Mouse (Mus musculus) hindbrain, embryonic 16.5 days (tissue): ENCODE results near the gene Ccdc155. TPM values are rescaled to one million over a fixed set of nuclear protein-coding genes. Genes with fewer than 3 reads are reported as not detected.
A peak's percentile ranks its signal among the peaks of the same experiment; 100 is the strongest.

ENCODE experiments used
- ATAC-seq: fragments of 200-750 bp; cut with Nextera tagmentation; 2 replicates; pipeline ENCODE4 v1.8.0; 2017; ENCODE audit warnings: moderate TSS enrichment, moderate library complexity
- H3K27ac ChIP-seq: fragments of 300-500 bp; sonication (generic); 2 replicates; pipeline ENCODE4 v1.5.1; 2014; ENCODE audit warnings: low read depth, mild to moderate bottlenecking, control low read depth, low read length, moderate library complexity
- H3K27me3 ChIP-seq: fragments of 300-500 bp; sonication (generic); replicated peaks from 2 replicates; pipeline ENCODE4 v1.6.1; 2014; ENCODE audit warnings: low read length; ENCODE audit not compliant: control insufficient read depth, insufficient read depth
- H3K36me3 ChIP-seq: fragments of 300-500 bp; sonication (generic); 2 replicates; pipeline ENCODE4 v1.6.1; 2014; ENCODE audit warnings: mild to moderate bottlenecking, low read length, moderate library complexity, mixed read lengths; ENCODE audit not compliant: control insufficient read depth, insufficient read depth
- H3K4me1 ChIP-seq: fragments of 300-500 bp; sonication (generic); 2 replicates; pipeline ENCODE4 v1.6.1; 2014; ENCODE audit warnings: low read depth, low read length; ENCODE audit not compliant: control insufficient read depth, insufficient read depth
- H3K4me2 ChIP-seq: fragments of 300-500 bp; sonication (generic); 2 replicates; pipeline ENCODE4 v1.6.1; 2014; ENCODE audit warnings: mild to moderate bottlenecking, low read length, control low read depth, moderate library complexity
- H3K4me3 ChIP-seq: fragments of 300-500 bp; sonication (generic); 2 replicates; pipeline ENCODE4 v1.5.1; 2014; ENCODE audit warnings: mild to moderate bottlenecking, low read length, control low read depth, moderate library complexity
- H3K9ac ChIP-seq: fragments of 300-500 bp; sonication (generic); 2 replicates; pipeline ENCODE4 v1.6.1; 2014; ENCODE audit warnings: low read depth, mild to moderate bottlenecking, control low read depth, low read length, moderate library complexity
- H3K9me3 ChIP-seq: fragments of 300-500 bp; sonication (generic); 2 replicates; pipeline ENCODE4 v1.6.1; 2014; ENCODE audit warnings: mild to moderate bottlenecking, low read length, moderate library complexity; ENCODE audit not compliant: control insufficient read depth
- WGBS: fragments of 180-500 bp; shearing (Covaris S2); extraction: QIAGEN DNeasy Blood & Tissue Kit; methylation state at CpG from one replicate; pipeline ENCODE4 v1.1.7; 2014; 5-methylcytosine and 5-hydroxymethylcytosine counted together
- polyA plus RNA-seq: library from polyadenylated mRNA; unstranded; fragments of >200 nt; fragmentation: Nextera tagmentation; extraction: Ambion mirVana; gene quantifications from 2 replicates; pipeline ENCODE4 v1.2.1, GENCODE M21; 2015

Gene Ccdc155
- polyA plus RNA-seq, 1 experiment from 2014 or later = 0.54 TPM

- H3K4me2 ChIP-seq = no peak overlapping the region
- H3K36me3 ChIP-seq = no peaks in the 10 kb centered on the region; the same call in 1 of the 2 replicates
- peaks cover 3% of the 10 kb centered on the region; the same call in 1 of the 2 replicates for H3K4me1 ChIP-seq
These were observed 24.4 kb upstream of the Ccdc155 start for GRCm38 (mm10) chr7:45229046-45229445.

GRCm38 (mm10) chr7:45228548-45228947 lies 23.9 kb upstream of the Ccdc155 start:
- Histone ChIP-seq H3K27ac (no peak overlapping the region), H3K9me3 (no peaks in the 10 kb centered on the region), H3K4me2 (no peak overlapping the region), H3K4me3 (no peak overlapping the region), H3K4me1 (no peaks in the 10 kb centered on the region; the same call in 1 of the 2 replicates), H3K36me3 (peaks cover under 1% of the 10 kb centered on the region; the same call in 1 of the 2 replicates), H3K9ac (no peak overlapping the region), H3K27me3 (no peaks in the 10 kb centered on the region)
- WGBS = 91% methylated on average over 18 of the region's 18 CpGs
- no peak for ATAC-seq

More at GRCm38 (mm10) chr7:45229046-45229445, 24.4 kb upstream of the Ccdc155 start:
- no peak for ATAC-seq
- H3K4me3 ChIP-seq = no peak overlapping the region
- no peaks in the 10 kb centered on the region for H3K27me3 ChIP-seq
- no peaks in the 10 kb centered on the region for H3K9me3 ChIP-seq
- no peak overlapping the region for H3K9ac ChIP-seq
- H3K27ac ChIP-seq = no peak overlapping the region
- 95% methylated on average over 8 of the region's 8 CpGs for WGBS

GRCm38 (mm10) chr7:45226421-45226820 lies 21.7 kb upstream of the Ccdc155 start:
- ATAC-seq = no peak
- no peak overlapping the region for H3K4me2 ChIP-seq
- no peak overlapping the region for H3K27ac ChIP-seq
- no peaks in the 10 kb centered on the region for H3K27me3 ChIP-seq
- H3K9ac ChIP-seq = no peak overlapping the region
- H3K9me3 ChIP-seq = no peaks in the 10 kb centered on the region
- no peak overlapping the region for H3K4me3 ChIP-seq
- H3K4me1 ChIP-seq = no peaks in the 10 kb centered on the region
- peaks cover 2% of the 10 kb centered on the region; the same call in 1 of the 2 replicates for H3K36me3 ChIP-seq
- 92% methylated on average over 5 of the region's 5 CpGs for WGBS

- Histone ChIP-seq H3K9me3 (no peaks in the 10 kb centered on the region), H3K4me2 (no peak overlapping the region), H3K4me3 (no peak overlapping the region), H3K36me3 (peaks cover 2% of the 10 kb centered on the region; the same call in 1 of the 2 replicates), H3K27ac (no peak overlapping the region), H3K9ac (no peak overlapping the region), H3K27me3 (no peaks in the 10 kb centered on the region), H3K4me1 (no peaks in the 10 kb centered on the region)
- WGBS = 86% methylated on average over 7 of the region's 7 CpGs
- no peak for ATAC-seq
These were observed 20.1 kb upstream of the Ccdc155 start for GRCm38 (mm10) chr7:45224826-45225225.

DNA sequence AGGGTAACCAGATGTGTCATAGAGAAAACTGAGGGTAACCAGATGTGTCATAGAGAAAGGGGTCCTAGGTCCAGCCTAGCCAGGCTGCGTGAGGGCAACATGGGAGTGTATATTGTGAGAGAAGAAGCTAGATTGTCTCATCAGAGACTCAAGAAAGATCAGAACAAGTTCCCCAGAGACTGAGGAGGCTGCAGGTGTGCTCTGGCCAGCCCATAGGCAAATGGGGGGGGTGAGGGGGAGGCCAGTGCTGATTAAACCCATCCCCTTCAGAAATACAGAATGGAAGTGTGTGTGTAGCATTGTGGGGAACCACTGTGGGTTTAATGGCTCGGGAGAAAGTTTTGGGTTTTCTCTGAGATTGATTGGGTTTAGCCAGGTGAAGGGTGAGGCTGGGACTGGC lies 17.0 kb upstream of the Ccdc155 start:
- H3K27me3 ChIP-seq = no peaks in the 10 kb centered on the region
- 96% methylated on average over 2 of the region's 2 CpGs for WGBS
- peaks cover 8% of the 10 kb centered on the region for H3K4me1 ChIP-seq
- H3K36me3 ChIP-seq = peaks cover 2% of the 10 kb centered on the region; the same call in 1 of the 2 replicates
- no peak overlapping the region for H3K4me3 ChIP-seq
- ATAC-seq = no peak
- no peak overlapping the region for H3K27ac ChIP-seq
- no peak overlapping the region for H3K9ac ChIP-seq
- no peak overlapping the region for H3K4me2 ChIP-seq
- no peaks in the 10 kb centered on the region for H3K9me3 ChIP-seq

DNA sequence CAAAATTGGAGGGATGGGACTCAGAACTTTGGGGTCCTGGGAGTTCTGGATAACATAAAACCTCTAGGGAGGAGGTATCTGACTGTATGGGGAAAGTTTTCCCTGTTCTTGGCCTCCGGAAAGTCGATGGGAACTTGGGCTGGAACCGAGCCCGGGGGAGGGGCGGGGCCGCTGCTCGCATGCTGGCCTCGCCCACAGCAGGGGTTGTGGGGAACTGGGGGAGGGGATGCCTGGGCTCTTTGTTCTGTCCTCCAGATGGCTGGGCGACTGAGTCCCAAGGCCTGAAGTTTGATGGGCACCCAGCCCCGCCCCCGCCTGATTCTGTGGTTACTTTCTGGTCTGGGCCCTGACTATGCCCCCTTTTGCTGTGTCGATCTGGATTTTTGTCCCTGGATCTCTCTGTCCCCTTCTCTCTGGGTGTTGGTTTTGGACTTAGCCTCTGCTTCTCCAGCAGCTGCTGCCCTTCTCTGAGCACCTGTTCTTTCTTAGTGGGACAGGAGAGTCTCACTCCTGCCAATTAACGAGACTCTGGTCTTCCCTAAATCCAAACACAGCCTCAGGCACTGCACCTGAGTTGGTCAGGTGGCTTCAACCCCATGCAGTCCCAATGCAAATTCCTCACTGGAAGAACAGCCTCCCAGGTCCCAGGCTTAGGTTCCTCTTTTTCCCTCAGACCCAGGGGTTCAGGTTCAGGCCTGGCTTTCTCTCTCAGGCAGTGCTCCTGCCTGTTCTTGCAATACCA lies 11.9 kb upstream of the Ccdc155 start:
- no peaks in the 10 kb centered on the region for H3K9me3 ChIP-seq
- H3K9ac ChIP-seq = peak overlapping the region; percentile 74
- peak overlapping the region; percentile 75 for H3K4me2 ChIP-seq
- peak overlapping the region; percentile 81 for H3K27ac ChIP-seq
- H3K4me3 ChIP-seq = peak overlapping the region; percentile 51
- under 1% methylated on average over 13 of the region's 13 CpGs for WGBS
- peaks cover 5% of the 10 kb centered on the region for H3K27me3 ChIP-seq
- peaks cover 20% of the 10 kb centered on the region for H3K4me1 ChIP-seq
- no peaks in the 10 kb centered on the region for H3K36me3 ChIP-seq
- peak; percentile 72 for ATAC-seq

DNA sequence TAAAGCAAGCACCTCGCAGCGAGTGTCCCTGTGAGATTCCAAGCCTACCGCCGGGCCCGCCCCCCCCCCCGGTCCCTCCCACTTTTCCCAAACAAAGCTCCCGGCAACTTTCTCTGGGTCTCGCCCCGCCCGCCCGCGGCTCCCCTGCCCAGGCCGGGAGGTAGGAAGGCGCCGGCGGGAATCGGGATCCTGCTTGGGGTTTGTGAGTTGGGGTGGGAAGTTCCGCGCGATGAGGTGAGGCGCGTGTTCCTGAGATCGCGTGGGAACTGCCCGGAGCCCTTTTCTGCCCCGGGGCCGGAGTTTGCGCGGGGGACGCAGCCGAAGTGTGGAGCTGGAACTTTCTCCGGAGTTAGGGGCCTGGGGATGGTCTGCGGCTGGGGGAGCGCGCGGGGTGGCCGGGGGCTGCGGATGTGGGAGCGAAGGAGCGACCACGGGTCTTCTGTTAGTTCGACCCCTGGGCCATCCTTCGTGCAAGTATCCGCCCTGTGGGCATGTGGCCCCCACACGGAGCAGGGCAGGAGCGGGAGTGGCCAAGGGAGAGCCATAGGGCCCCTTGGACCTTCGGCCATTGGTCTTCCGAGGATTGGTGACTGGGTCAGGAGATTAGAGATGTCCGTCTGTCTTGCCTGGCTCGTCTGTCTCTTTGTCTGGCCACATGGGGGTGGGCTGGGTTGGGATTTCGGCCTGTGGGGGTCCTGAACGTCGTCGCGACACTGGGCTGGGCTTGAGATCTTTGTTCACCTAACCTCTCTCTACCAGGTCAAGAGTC lies 11.2 kb upstream of the Ccdc155 start, which contains the start of gene Tead2:
TSS of gene Tead2 (plus strand) at position 81 of the 769 bp plus-strand sequence.
- ATAC-seq = peak; percentile 62
- Histone ChIP-seq H3K4me2 (peak within 1 kb of the TSS; percentile 75), H3K4me3 (peak within 1 kb of the TSS; percentile 51), H3K9me3 (no peaks in the 10 kb centered on the region), H3K9ac (peak within 1 kb of the TSS; percentile 74), H3K27me3 (peaks cover 11% of the 10 kb centered on the region), H3K27ac (peak within 1 kb of the TSS; percentile 81), H3K4me1 (peaks cover 20% of the 10 kb centered on the region), H3K36me3 (no peaks in the 10 kb centered on the region)
- under 1% methylated on average over 53 of the region's 55 CpGs for WGBS

DNA sequence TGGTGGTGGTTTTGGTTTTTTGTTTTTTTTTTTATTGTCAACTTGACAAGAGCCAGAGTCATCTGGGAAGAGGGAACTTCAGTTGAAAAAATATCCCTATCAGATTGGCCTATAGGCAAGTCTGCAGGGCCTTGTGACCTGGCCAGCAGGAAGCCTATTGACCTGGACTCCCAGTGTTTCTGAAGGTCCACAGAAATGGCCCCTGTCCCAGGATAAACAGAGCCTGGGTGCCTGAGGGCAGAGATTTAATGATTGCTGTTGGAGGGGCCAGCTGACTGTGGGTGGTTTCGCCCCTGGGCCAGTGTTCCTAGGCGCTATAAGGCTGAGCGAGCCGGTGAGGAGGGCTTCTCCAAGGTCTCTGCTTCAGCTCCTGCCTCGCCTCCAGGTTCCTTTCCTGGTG lies 9.0 kb upstream of the Ccdc155 start:
- ATAC-seq = no peak
- peaks cover 20% of the 10 kb centered on the region for H3K4me1 ChIP-seq
- H3K27me3 ChIP-seq = peaks cover 22% of the 10 kb centered on the region

GRCm38 (mm10) chr7:45212356-45212755 lies 7.7 kb upstream of the Ccdc155 start:
- Histone ChIP-seq H3K9ac (no peak overlapping the region), H3K4me2 (peak overlapping the region; percentile 19), H3K4me3 (no peak overlapping the region), H3K27ac (no peak overlapping the region), H3K9me3 (no peaks in the 10 kb centered on the region), H3K4me1 (peaks cover 17% of the 10 kb centered on the region), H3K27me3 (peaks cover 22% of the 10 kb centered on the region), H3K36me3 (no peaks in the 10 kb centered on the region)
- ATAC-seq = no peak
- 73% methylated on average over 7 of the region's 7 CpGs for WGBS

More for the DNA sequence above, 9.0 kb upstream of the Ccdc155 start:
- no peak overlapping the region for H3K27ac ChIP-seq
- no peak overlapping the region for H3K9ac ChIP-seq
- H3K36me3 ChIP-seq = no peaks in the 10 kb centered on the region
- H3K9me3 ChIP-seq = no peaks in the 10 kb centered on the region
- no peak overlapping the region for H3K4me2 ChIP-seq
- no peak overlapping the region for H3K4me3 ChIP-seq
- WGBS = 75% methylated on average over 5 of the region's 5 CpGs
